In genomic region chr1:128766894-128767268, GRCm38 (mm10) we compare ENCODE assay signal across 18 mouse cellular contexts.
DNase-seq lines count a peak whose midpoint lies in the region; ATAC-seq and TF ChIP-seq lines count a peak whose summit lies in the region.
"Had no signal": no experiment of that assay in that cellular context is flagged by ENCODE, and none has a peak within 500 bp of the region (broad histone marks: within the 10 kb centered on the region; RNA-seq: fewer than 3 reads in every experiment).

No protein-coding gene starts in this region.

- H3K4me2 ChIP-seq in liver, embryonic 12.5 days: no peak overlapping the region
- no peak overlapping the region for H3K4me2 ChIP-seq in hindbrain, embryonic 14.5 days (replicated peaks)
- H3K4me2 ChIP-seq: hindbrain, embryonic 13.5 days; limb, embryonic 15.5 days; neural tube, embryonic 15.5 days had no signal

- TF ChIP-seq CTCF in liver, adult 2 months (IDR thresholded peaks at IDR 0.05; ENCODE audit: low read depth, low read length): no peak

- WGBS in liver, adult 2 months: 69% methylated on average over 7 of the region's 7 CpGs
- WGBS in liver, embryonic 12.5 days (ENCODE audit: insufficient replicate concordance): 54% methylated on average over 7 of the region's 7 CpGs
- WGBS in hindbrain, embryonic 14.5 days: 88% methylated on average over 7 of the region's 7 CpGs

- H3K79me2 ChIP-seq in liver, adult 2 months (ENCODE audit: control insufficient read depth, insufficient read depth, low read length): no peaks in the 10 kb centered on the region

- H3K27ac ChIP-seq in liver, adult 2 months (replicated peaks; ENCODE audit: insufficient read depth, low read depth, low read length): no peak overlapping the region
- H3K27ac ChIP-seq in liver, embryonic 12.5 days: no peak overlapping the region
- H3K27ac ChIP-seq in hindbrain, embryonic 14.5 days: no peak overlapping the region
- H3K27ac ChIP-seq: hindbrain, embryonic 13.5 days; layer of hippocampus, adult 2 months; limb, embryonic 15.5 days; neural tube, embryonic 15.5 days had no signal

- H3K9ac ChIP-seq in liver, adult 2 months (ENCODE audit: low read depth, low read length): no peak overlapping the region
- H3K9ac ChIP-seq in liver, embryonic 12.5 days: no peak overlapping the region
- H3K9ac ChIP-seq in hindbrain, embryonic 14.5 days: no peak overlapping the region
- H3K9ac ChIP-seq: hindbrain, embryonic 13.5 days; limb, embryonic 15.5 days; neural tube, embryonic 15.5 days had no signal

- H3K4me3 ChIP-seq in liver, adult 2 months (ENCODE audit: insufficient read depth, low read depth, low read length): no peak overlapping the region
- H3K4me3 ChIP-seq in liver, embryonic 12.5 days: no peak overlapping the region
- H3K4me3 ChIP-seq in hindbrain, embryonic 14.5 days (replicated peaks; ENCODE audit: low read length): no peak overlapping the region
- H3K4me3 ChIP-seq: hindbrain, embryonic 13.5 days; layer of hippocampus, adult 2 months; limb, embryonic 15.5 days; neural tube, embryonic 15.5 days had no signal

- ATAC-seq in liver, embryonic 12.5 days: no peak
- ATAC-seq in activated CD4-positive, CD25-positive, alpha-beta regulatory T cell, adult 4 months: peak; percentile 92
- no peak for ATAC-seq in hindbrain, embryonic 14.5 days (ENCODE audit: low FRiP score)
- ATAC-seq: lung, postnatal 0 days had no signal

- H3K27me3 ChIP-seq in liver, adult 2 months (ENCODE audit: control insufficient read depth, insufficient read depth, low read length): no peaks in the 10 kb centered on the region
- no peaks in the 10 kb centered on the region for H3K27me3 ChIP-seq in liver, embryonic 12.5 days (replicated peaks)
- H3K27me3 ChIP-seq in hindbrain, embryonic 14.5 days (ENCODE audit: control insufficient read depth, insufficient read depth, low read length): no peaks in the 10 kb centered on the region
- H3K27me3 ChIP-seq: limb, embryonic 15.5 days had no signal

- DNase-seq in liver, adult 2 months (ENCODE audit: extremely low read depth, low read depth, low spot score): peak; percentile 5
- peak; percentile 78 for DNase-seq in A20 (ENCODE audit: low read depth, low spot score)
- DNase-seq in natural killer cell, adult 2 months (ENCODE audit: low spot score in 2 of 2): peak; percentile 85
- no peak for DNase-seq in kidney, adult 11 months
- DNase-seq in hindbrain, embryonic 14.5 days (ENCODE audit: low spot score): no peak
- no peak for DNase-seq in gastrocnemius, adult 18-20 months (ENCODE audit: low spot score)
- DNase-seq: cerebellum, adult 2 months; gastrocnemius, postnatal 36 days; kidney, adult 8-10 months; midbrain, embryonic 14.5 days; right cerebral cortex, adult 18-20 months had no signal

- no peaks in the 10 kb centered on the region for H3K36me3 ChIP-seq in liver, adult 2 months (ENCODE audit: control insufficient read depth, insufficient read depth, low read length)
- no peaks in the 10 kb centered on the region for H3K36me3 ChIP-seq in liver, embryonic 12.5 days
- H3K36me3 ChIP-seq in hindbrain, embryonic 14.5 days (replicated peaks; ENCODE audit: control insufficient read depth, insufficient read depth): no peaks in the 10 kb centered on the region
- H3K36me3 ChIP-seq: hindbrain, embryonic 13.5 days; limb, embryonic 15.5 days; neural tube, embryonic 15.5 days had no signal

- TF ChIP-seq POLR2A in liver, adult 2 months (IDR thresholded peaks at IDR 0.05; ENCODE audit: extremely low read depth, insufficient read depth, low read length): no peak

- H3K4me1 ChIP-seq in liver, adult 2 months (ENCODE audit: control insufficient read depth, insufficient read depth, low read length): peaks cover 10% of the 10 kb centered on the region; the same call in 1 of the 2 replicates
- no peaks in the 10 kb centered on the region for H3K4me1 ChIP-seq in liver, embryonic 12.5 days
- H3K4me1 ChIP-seq in hindbrain, embryonic 14.5 days (replicated peaks; ENCODE audit: control insufficient read depth, insufficient read depth, low read length): no peaks in the 10 kb centered on the region
- H3K4me1 ChIP-seq: hindbrain, embryonic 13.5 days; limb, embryonic 15.5 days; neural tube, embryonic 15.5 days had no signal

- no peaks in the 10 kb centered on the region for H3K9me3 ChIP-seq in liver, embryonic 12.5 days (replicated peaks)
- H3K9me3 ChIP-seq in hindbrain, embryonic 14.5 days (ENCODE audit: control insufficient read depth, low read length): no peaks in the 10 kb centered on the region
- H3K9me3 ChIP-seq: hindbrain, embryonic 13.5 days; limb, embryonic 15.5 days; neural tube, embryonic 15.5 days had no signal

Comparison
In these comparisons a context has a peak if more than half of its experiments do, and no peak if none do; other contexts are left out.
1. DNase-seq: peak in liver, adult 2 months (single experiment), A20 (single experiment) and natural killer cell, adult 2 months (2 of 2); none in kidney, adult 11 months (single experiment), hindbrain, embryonic 14.5 days (single experiment) and gastrocnemius, adult 18-20 months (single experiment).